Mouse (Mus musculus): ENCODE measurements around the gene Amz1. TPM values are rescaled to one million over a fixed set of nuclear protein-coding genes. Genes with fewer than 3 reads are reported as not detected.
A peak's percentile ranks its signal among the peaks of the same experiment; 100 is the strongest.

Amz1 gene
- 0.38 and 0.69 TPM in 2 replicates for polyA plus RNA-seq (2014; fragmentation: Nextera tagmentation; extraction: Ambion mirVana)

- ATAC-seq (ENCODE audit: insufficient read depth, low FRiP score, low TSS enrichment) (peak; percentile 20; the same call in 1 of the 2 replicates), DNase-seq (ENCODE audit: low spot score) (no peak)
- Histone ChIP-seq H3K4me1 (ENCODE audit: control insufficient read depth, insufficient read depth, low read length) (no peaks in the 10 kb centered on the region), H3K27me3 (ENCODE audit: control insufficient read depth, insufficient read depth, low read length) (no peaks in the 10 kb centered on the region), H3K4me2 (ENCODE audit: low read depth) (no peak within 1 kb of the TSS), H3K9ac (ENCODE audit: low read length) (no peak within 1 kb of the TSS), H3K36me3 (ENCODE audit: control insufficient read depth, insufficient read depth, low read length) (peaks cover 5% of the 10 kb centered on the region; the same call in 1 of the 2 replicates), H3K4me3 (ENCODE audit: low read depth, low read length) (no peak within 1 kb of the TSS), H3K9me3 (ENCODE audit: control insufficient read depth, low read length) (no peaks in the 10 kb centered on the region), H3K27ac (ENCODE audit: low read depth, low read length) (no peak within 1 kb of the TSS)
- 85% methylated on average over 13 of the region's 13 CpGs for WGBS
These were observed at the start of gene Amz1 for GRCm38 (mm10) chr5:140723822-140724221. Amz1 (plus strand) TSS chr5:140724127.

GRCm38 (mm10) chr5:140675079-140675478, 48.8 kb upstream of the Amz1 start:
- Histone ChIP-seq H3K9me3 (ENCODE audit: control insufficient read depth, low read length) (no peaks in the 10 kb centered on the region), H3K27me3 (ENCODE audit: control insufficient read depth, insufficient read depth, low read length) (no peaks in the 10 kb centered on the region), H3K36me3 (ENCODE audit: control insufficient read depth, insufficient read depth, low read length) (peaks cover 6% of the 10 kb centered on the region), H3K4me1 (ENCODE audit: control insufficient read depth, insufficient read depth, low read length) (no peaks in the 10 kb centered on the region), H3K4me3 (ENCODE audit: low read depth, low read length) (no peak overlapping the region), H3K27ac (ENCODE audit: low read depth, low read length) (no peak overlapping the region), H3K4me2 (ENCODE audit: low read depth) (no peak overlapping the region), H3K9ac (ENCODE audit: low read length) (no peak overlapping the region)
- 88% methylated on average over 11 of the region's 11 CpGs for WGBS
- DNase-seq (ENCODE audit: low spot score), result no peak
- no peak for ATAC-seq (ENCODE audit: insufficient read depth, low FRiP score, low TSS enrichment)

GRCm38 (mm10) chr5:140675640-140676039, 48.3 kb upstream of the Amz1 start:
- no peak for DNase-seq (ENCODE audit: low spot score)
- H3K4me2 ChIP-seq (ENCODE audit: low read depth), result no peak overlapping the region
- no peak overlapping the region for H3K27ac ChIP-seq (ENCODE audit: low read depth, low read length)
- H3K9ac ChIP-seq (ENCODE audit: low read length), result no peak overlapping the region
- peaks cover 6% of the 10 kb centered on the region for H3K36me3 ChIP-seq (ENCODE audit: control insufficient read depth, insufficient read depth, low read length)
- no peaks in the 10 kb centered on the region for H3K9me3 ChIP-seq (ENCODE audit: control insufficient read depth, low read length)
- ATAC-seq (ENCODE audit: insufficient read depth, low FRiP score, low TSS enrichment), result no peak
- H3K27me3 ChIP-seq (ENCODE audit: control insufficient read depth, insufficient read depth, low read length), result no peaks in the 10 kb centered on the region
- H3K4me1 ChIP-seq (ENCODE audit: control insufficient read depth, insufficient read depth, low read length), result no peaks in the 10 kb centered on the region
- 85% methylated on average over 11 of the region's 11 CpGs for WGBS
- no peak overlapping the region for H3K4me3 ChIP-seq (ENCODE audit: low read depth, low read length)

- peaks cover 4% of the 10 kb centered on the region for H3K36me3 ChIP-seq (ENCODE audit: control insufficient read depth, insufficient read depth, low read length)
- DNase-seq (ENCODE audit: low spot score) (no peak), ATAC-seq (ENCODE audit: insufficient read depth, low FRiP score, low TSS enrichment) (no peak)
- whole genome bisulfite sequencing, result 83% methylated on average over 6 of the region's 6 CpGs
- no peaks in the 10 kb centered on the region for H3K27me3 ChIP-seq (ENCODE audit: control insufficient read depth, insufficient read depth, low read length)
- H3K4me2 ChIP-seq (ENCODE audit: low read depth), result no peak overlapping the region
- H3K27ac ChIP-seq (ENCODE audit: low read depth, low read length), result no peak overlapping the region
- no peak overlapping the region for H3K9ac ChIP-seq (ENCODE audit: low read length)
- no peaks in the 10 kb centered on the region for H3K4me1 ChIP-seq (ENCODE audit: control insufficient read depth, insufficient read depth, low read length)
- H3K9me3 ChIP-seq (ENCODE audit: control insufficient read depth, low read length), result no peaks in the 10 kb centered on the region
- no peak overlapping the region for H3K4me3 ChIP-seq (ENCODE audit: low read depth, low read length)
These were observed 46.8 kb upstream of the Amz1 start for GRCm38 (mm10) chr5:140677137-140677536.

GRCm38 (mm10) chr5:140680051-140680450, 43.9 kb upstream of the Amz1 start:
- H3K27me3 ChIP-seq (ENCODE audit: control insufficient read depth, insufficient read depth, low read length), result no peaks in the 10 kb centered on the region
- DNase-seq (ENCODE audit: low spot score), result no peak
- ATAC-seq (ENCODE audit: insufficient read depth, low FRiP score, low TSS enrichment), result no peak
- no peak overlapping the region for H3K9ac ChIP-seq (ENCODE audit: low read length)
- H3K4me1 ChIP-seq (ENCODE audit: control insufficient read depth, insufficient read depth, low read length), result no peaks in the 10 kb centered on the region
- no peaks in the 10 kb centered on the region for H3K9me3 ChIP-seq (ENCODE audit: control insufficient read depth, low read length)
- H3K27ac ChIP-seq (ENCODE audit: low read depth, low read length), result no peak overlapping the region
- 89% methylated on average over 6 of the region's 6 CpGs for WGBS
- H3K4me3 ChIP-seq (ENCODE audit: low read depth, low read length), result no peak overlapping the region
- H3K36me3 ChIP-seq (ENCODE audit: control insufficient read depth, insufficient read depth, low read length), result peaks cover 2% of the 10 kb centered on the region
- no peak overlapping the region for H3K4me2 ChIP-seq (ENCODE audit: low read depth)

GRCm38 (mm10) chr5:140680950-140681349, 43.0 kb upstream of the Amz1 start:
- Histone ChIP-seq H3K9ac (ENCODE audit: low read length) (no peak overlapping the region), H3K36me3 (ENCODE audit: control insufficient read depth, insufficient read depth, low read length) (no peaks in the 10 kb centered on the region; the same call in none of the 2 replicates), H3K4me2 (ENCODE audit: low read depth) (no peak overlapping the region), H3K4me3 (ENCODE audit: low read depth, low read length) (no peak overlapping the region), H3K27me3 (ENCODE audit: control insufficient read depth, insufficient read depth, low read length) (no peaks in the 10 kb centered on the region), H3K9me3 (ENCODE audit: control insufficient read depth, low read length) (no peaks in the 10 kb centered on the region), H3K27ac (ENCODE audit: low read depth, low read length) (no peak overlapping the region), H3K4me1 (ENCODE audit: control insufficient read depth, insufficient read depth, low read length) (no peaks in the 10 kb centered on the region)
- DNase-seq (ENCODE audit: low spot score) (no peak), ATAC-seq (ENCODE audit: insufficient read depth, low FRiP score, low TSS enrichment) (no peak)
- 77% methylated on average over 1 of the region's 1 CpGs for WGBS

- no peak for DNase-seq (ENCODE audit: low spot score)
- H3K36me3 ChIP-seq (ENCODE audit: control insufficient read depth, insufficient read depth, low read length), result no peaks in the 10 kb centered on the region; the same call in none of the 2 replicates
These were observed 41.8 kb upstream of the Amz1 start for GRCm38 (mm10) chr5:140682113-140682512.

GRCm38 (mm10) chr5:140684343-140685148, 39.4 kb upstream of the Amz1 start:
- DNase-seq (ENCODE audit: low spot score) (peak; percentile 69), ATAC-seq (ENCODE audit: insufficient read depth, low FRiP score, low TSS enrichment) (no peak)
- Histone ChIP-seq H3K27ac (ENCODE audit: low read depth, low read length) (no peak overlapping the region), H3K9ac (ENCODE audit: low read length) (no peak overlapping the region), H3K36me3 (ENCODE audit: control insufficient read depth, insufficient read depth, low read length) (peaks cover under 1% of the 10 kb centered on the region), H3K27me3 (ENCODE audit: control insufficient read depth, insufficient read depth, low read length) (no peaks in the 10 kb centered on the region), H3K4me3 (ENCODE audit: low read depth, low read length) (no peak overlapping the region), H3K9me3 (ENCODE audit: control insufficient read depth, low read length) (no peaks in the 10 kb centered on the region), H3K4me2 (ENCODE audit: low read depth) (no peak overlapping the region), H3K4me1 (ENCODE audit: control insufficient read depth, insufficient read depth, low read length) (no peaks in the 10 kb centered on the region)
- 67% methylated on average over 16 of the region's 16 CpGs for WGBS

More at GRCm38 (mm10) chr5:140682113-140682512, 41.8 kb upstream of the Amz1 start:
- Histone ChIP-seq H3K9me3 (ENCODE audit: control insufficient read depth, low read length) (no peaks in the 10 kb centered on the region), H3K27ac (ENCODE audit: low read depth, low read length) (no peak overlapping the region), H3K4me1 (ENCODE audit: control insufficient read depth, insufficient read depth, low read length) (no peaks in the 10 kb centered on the region), H3K27me3 (ENCODE audit: control insufficient read depth, insufficient read depth, low read length) (no peaks in the 10 kb centered on the region), H3K9ac (ENCODE audit: low read length) (no peak overlapping the region), H3K4me2 (ENCODE audit: low read depth) (no peak overlapping the region), H3K4me3 (ENCODE audit: low read depth, low read length) (no peak overlapping the region)
- ATAC-seq (ENCODE audit: insufficient read depth, low FRiP score, low TSS enrichment), result no peak
- 95% methylated on average over 6 of the region's 6 CpGs for WGBS

- H3K4me1 ChIP-seq (ENCODE audit: control insufficient read depth, insufficient read depth, low read length), result no peaks in the 10 kb centered on the region
- no peaks in the 10 kb centered on the region for H3K9me3 ChIP-seq (ENCODE audit: control insufficient read depth, low read length)
- H3K9ac ChIP-seq (ENCODE audit: low read length), result no peak overlapping the region
- no peak for DNase-seq (ENCODE audit: low spot score)
- peaks cover 5% of the 10 kb centered on the region; the same call in 1 of the 2 replicates for H3K36me3 ChIP-seq (ENCODE audit: control insufficient read depth, insufficient read depth, low read length)
- ATAC-seq (ENCODE audit: insufficient read depth, low FRiP score, low TSS enrichment), result no peak
- H3K4me2 ChIP-seq (ENCODE audit: low read depth), result no peak overlapping the region
- no peak overlapping the region for H3K4me3 ChIP-seq (ENCODE audit: low read depth, low read length)
- 76% methylated on average over 3 of the region's 3 CpGs for WGBS
- no peaks in the 10 kb centered on the region for H3K27me3 ChIP-seq (ENCODE audit: control insufficient read depth, insufficient read depth, low read length)
- no peak overlapping the region for H3K27ac ChIP-seq (ENCODE audit: low read depth, low read length)
These were observed 35.5 kb upstream of the Amz1 start for GRCm38 (mm10) chr5:140688434-140688833.
